Mouse (Mus musculus) lung, postnatal 0 days (tissue): ENCODE measurements around the gene Gm3646.

Experiments
- CTCF ChIP-seq: IDR thresholded peaks from 2 replicates; pipeline ENCODE4 v1.5.1; 2016; ENCODE audit warnings: antibody characterized with exemption, mild to moderate bottlenecking
- EP300 ChIP-seq: IDR thresholded peaks from 2 replicates; pipeline ENCODE4 v1.6.1; 2016; ENCODE audit warnings: antibody characterized with exemption, mild to moderate bottlenecking, control low read depth

GRCm38 (mm10) chr1:39824902-39825301 lies 19.8 kb upstream of the Gm3646 start:
- TF ChIP-seq CTCF = no peak
- TF ChIP-seq EP300 = no peak
